Mouse (Mus musculus): ENCODE measurements at regions not wholly inside any gene's neighbourhood (a gene's known extent, or its start where the extent isn't known, plus 50 kb on each side); places are given as distances from the start of the nearest gene placed in this dataset.
"Not testable (repeated sequence)": the region's sequence is repeated elsewhere in the genome, so short reads cannot be mapped to it uniquely, and the experiment has no call there.

DNA sequence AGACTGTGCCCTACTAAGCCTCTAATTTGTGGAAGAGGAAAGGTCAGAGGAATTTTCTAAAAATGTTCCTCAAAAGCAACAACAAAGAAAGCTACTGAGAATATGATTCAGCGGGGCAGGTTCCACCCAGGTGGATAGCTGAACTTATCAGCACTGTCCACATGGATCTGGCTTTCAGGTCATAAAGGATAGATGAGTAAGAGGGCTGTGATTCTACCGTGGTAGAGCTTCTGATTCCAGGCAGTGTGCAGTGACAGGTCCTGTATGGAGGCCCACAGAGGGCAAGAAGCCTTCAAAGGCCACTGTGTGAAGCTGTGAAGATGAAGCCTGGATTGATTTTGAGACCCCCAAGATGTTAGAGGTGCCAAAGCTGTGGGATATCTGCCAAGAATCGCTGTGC, 51.8 kb downstream of the Teddm3 start:
- not testable (repeated sequence) for DNase-seq (ENCODE audit: low read depth)

GRCm38 (mm10) chr16:21100126-21100525, 53.7 kb downstream of the Teddm3 start:
- not testable (repeated sequence) for DNase-seq (ENCODE audit: low read depth)

DNA sequence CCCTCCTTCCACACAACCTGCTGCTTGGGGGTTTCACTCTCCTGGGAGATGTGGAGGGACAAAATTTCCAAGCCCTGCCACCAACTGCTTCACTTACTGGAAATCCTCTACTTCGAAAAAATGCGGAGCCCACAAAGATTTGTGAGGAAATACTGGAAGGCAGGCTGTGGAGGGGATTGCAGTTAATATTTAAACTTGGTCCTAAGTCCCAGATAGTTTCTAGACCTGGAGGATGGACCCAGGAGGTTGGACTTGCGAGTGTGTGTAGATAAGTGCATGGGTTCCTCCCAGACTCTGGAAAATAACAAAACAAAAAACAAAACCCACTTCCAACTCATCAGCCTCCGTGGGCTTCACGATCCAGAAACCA, 79.0 kb downstream of the Teddm3 start:
- DNase-seq (ENCODE audit: low read depth) = no peak

GRCm38 (mm10) chr16:21074082-21074778, 79.6 kb downstream of the Teddm3 start:
- not testable (repeated sequence) for DNase-seq (ENCODE audit: low read depth)

DNA sequence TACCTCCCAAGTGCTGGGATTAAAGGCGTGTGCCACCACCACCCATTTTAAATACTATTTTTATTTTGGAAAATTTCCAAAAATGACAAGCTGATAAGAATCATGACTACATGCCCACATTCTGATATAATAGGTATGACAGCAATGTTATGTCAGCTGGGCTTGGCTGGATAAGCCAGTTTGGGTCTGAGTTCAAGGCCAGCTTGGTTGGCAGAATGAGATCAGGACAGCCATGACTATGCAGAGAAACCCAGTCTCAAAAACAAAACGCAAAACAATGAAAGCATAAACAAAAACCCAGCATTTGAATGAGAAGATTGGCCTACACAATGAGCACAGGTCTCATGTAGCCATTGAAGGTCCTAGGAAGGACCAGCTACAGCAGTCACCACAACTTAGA, 93.6 kb downstream of the Teddm3 start:
- DNase-seq (ENCODE audit: low read depth) = no peak

GRCm38 (mm10) chr16:21054772-21055171, 99.0 kb downstream of the Teddm3 start:
- DNase-seq (ENCODE audit: low read depth) = no peak

- DNase-seq (ENCODE audit: low read depth) = not testable (repeated sequence)
Measured at GRCm38 (mm10) chr16:21022087-21022486, 131.7 kb downstream of the Teddm3 start.

GRCm38 (mm10) chr16:21004871-21005270, 148.9 kb downstream of the Teddm3 start:
- no peak for DNase-seq (ENCODE audit: low read depth)

GRCm38 (mm10) chr16:21001126-21001525, 152.7 kb downstream of the Teddm3 start:
- DNase-seq (ENCODE audit: low read depth) = no peak

DNA sequence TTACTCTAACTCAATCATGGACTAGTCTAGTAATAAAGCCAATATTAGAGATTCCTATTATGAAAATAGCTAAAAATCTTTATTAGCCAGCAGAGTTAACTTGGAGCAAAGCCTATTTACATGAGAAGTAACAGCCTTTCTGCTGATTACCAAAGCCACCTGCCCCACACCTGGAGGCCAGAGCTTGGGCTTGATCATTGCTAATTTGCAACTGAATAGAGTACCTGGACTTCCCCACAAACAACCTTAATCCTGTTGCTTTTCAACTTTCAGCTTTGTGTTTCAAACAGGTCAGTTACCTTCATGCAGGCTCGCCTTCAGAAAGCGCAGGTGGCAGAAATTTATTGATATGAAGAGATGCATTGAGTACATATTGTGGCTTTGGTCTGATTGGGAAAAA, 163.3 kb downstream of the Teddm3 start:
- no peak for DNase-seq (ENCODE audit: low read depth)

- peak; percentile 15 for DNase-seq (ENCODE audit: low read depth)
Measured at GRCm38 (mm10) chr16:20975406-20975805, 178.4 kb downstream of the Teddm3 start.

- DNase-seq (ENCODE audit: low read depth) = no peak
Measured at GRCm38 (mm10) chr16:20972442-20972841, 181.4 kb downstream of the Teddm3 start.

GRCm38 (mm10) chr16:20958905-20959304, 194.9 kb downstream of the Teddm3 start:
- peak; percentile 30 for DNase-seq (ENCODE audit: low read depth)

DNA sequence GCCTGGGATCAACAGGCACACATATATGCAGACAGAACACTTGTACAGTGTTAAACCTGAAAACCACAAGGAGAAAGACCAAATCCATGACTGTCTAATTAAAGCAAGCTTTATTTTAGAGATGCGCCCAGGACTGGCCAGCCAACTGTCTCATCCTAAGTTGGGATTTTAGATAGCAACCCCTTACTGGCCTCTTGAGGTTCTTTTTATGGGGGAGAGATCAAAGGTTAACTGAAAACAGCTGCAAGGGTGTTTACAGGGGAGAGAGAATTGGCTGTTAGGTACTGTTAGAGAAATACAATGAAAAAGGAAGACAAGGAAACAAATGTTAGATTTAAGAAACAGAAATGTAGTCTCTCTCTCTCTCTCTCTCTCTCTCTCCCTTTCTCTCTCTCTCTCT, 202.4 kb upstream of the Thpo start:
- no peak for DNase-seq (ENCODE audit: low read depth)

DNA sequence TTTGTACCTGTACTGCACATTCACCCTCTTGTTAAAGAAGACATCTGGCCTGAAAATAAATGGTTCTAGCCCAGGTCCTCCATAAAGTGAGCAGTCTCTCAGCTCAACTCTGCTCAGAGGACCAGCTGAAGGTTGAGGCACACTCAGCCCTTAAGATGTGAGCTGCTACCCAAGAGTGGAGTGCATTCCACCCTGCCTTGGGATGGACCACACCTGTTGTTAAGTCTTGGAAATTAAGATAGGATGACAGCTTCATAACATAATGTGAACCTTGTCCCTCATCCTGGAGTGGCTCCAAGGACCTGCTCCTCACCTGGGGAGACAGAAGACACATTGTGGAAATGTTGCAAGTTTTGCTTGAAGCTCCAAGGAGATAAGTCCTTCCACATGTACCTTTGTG, 200.5 kb upstream of the Thpo start:
- not testable (repeated sequence) for DNase-seq (ENCODE audit: low read depth)

DNA sequence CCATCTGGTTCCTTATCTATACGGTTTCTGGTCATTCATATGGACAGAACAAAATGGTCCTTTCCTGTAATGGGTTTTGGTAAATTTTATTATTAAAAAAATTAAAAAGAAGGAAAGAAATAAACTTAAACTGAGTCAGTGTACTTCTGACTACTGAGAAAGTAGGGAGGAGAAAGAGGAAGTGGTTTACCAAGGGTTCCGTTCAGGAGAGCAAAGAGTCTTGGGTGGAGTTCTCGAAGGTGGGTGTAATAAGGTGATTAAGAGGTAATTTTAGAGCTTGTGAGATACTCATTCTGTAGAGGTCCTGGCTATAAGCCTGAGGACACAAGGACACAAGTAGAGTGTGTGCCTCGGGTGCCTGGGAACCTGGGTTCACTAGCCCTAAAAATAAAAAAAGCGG, 195.7 kb upstream of the Thpo start:
- DNase-seq (ENCODE audit: low read depth) = not testable (repeated sequence)

GRCm38 (mm10) chr16:20925776-20926175, 191.5 kb upstream of the Thpo start:
- DNase-seq (ENCODE audit: low read depth) = not testable (repeated sequence)

DNA sequence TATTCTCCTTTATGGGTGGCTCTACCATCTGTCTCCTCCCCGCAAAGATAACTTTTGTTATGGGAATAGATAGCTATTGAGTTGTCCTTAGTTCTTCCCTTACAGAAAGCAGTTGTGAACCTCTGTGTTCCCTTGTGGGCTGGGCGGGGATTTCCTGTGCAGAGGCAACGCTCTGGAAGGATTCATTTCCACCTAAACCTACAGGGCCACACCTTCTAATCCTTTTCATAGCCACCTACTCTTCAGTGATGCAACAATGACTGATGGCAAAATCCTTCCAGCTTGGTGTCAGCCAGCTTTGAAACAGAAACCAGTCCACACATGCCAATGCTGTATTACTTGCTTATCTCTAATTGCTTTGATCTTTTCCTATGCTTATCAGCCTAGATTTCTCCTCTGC, 176.6 kb upstream of the Thpo start:
- not testable (repeated sequence) for DNase-seq (ENCODE audit: low read depth)

- not testable (repeated sequence) for DNase-seq (ENCODE audit: low read depth)
Measured at GRCm38 (mm10) chr16:20908467-20909351, 174.4 kb upstream of the Thpo start.

GRCm38 (mm10) chr16:20895734-20896133, 161.4 kb upstream of the Thpo start:
- DNase-seq (ENCODE audit: low read depth) = peak; percentile 60

GRCm38 (mm10) chr16:20871726-20872125, 137.4 kb upstream of the Thpo start:
- DNase-seq (ENCODE audit: low read depth) = no peak

- DNase-seq (ENCODE audit: low read depth) = no peak
Measured at GRCm38 (mm10) chr16:20866771-20867170, 132.5 kb upstream of the Thpo start.

- DNase-seq (ENCODE audit: low read depth) = no peak
Measured at GRCm38 (mm10) chr16:20861256-20861655, 126.9 kb upstream of the Thpo start.

Measured in NIH3T3 (cell line).